Comparison of ENCODE assay signal across 9 mouse cellular contexts in the genomic region with DNA sequence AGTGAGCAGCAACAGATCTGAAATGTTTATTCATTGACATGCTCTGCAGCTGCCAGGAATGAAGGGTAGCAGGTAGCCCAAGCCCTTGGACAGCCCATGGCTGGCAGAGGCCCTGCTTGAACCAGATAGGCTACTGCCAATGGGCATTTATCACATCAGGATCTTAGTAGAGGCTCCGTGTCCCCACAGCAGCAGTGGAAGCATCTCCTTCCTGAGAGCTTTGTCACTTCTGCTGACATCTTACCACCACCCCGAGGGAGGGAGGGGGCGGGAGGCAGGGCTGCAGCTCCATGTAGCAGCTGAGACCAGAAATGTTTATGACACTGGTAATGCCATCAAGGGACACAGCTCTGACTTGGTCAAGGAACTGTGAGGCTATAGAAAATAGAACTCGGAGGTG. TPM values are rescaled to one million over a fixed set of nuclear protein-coding genes. Genes with fewer than 3 reads are reported as not detected.
DNase-seq lines count a peak whose midpoint lies in the region; ATAC-seq and TF ChIP-seq lines count a peak whose summit lies in the region.
"Had no signal": no experiment of that assay in that cellular context is flagged by ENCODE, and none has a peak within 500 bp of the region (broad histone marks: within the 10 kb centered on the region; RNA-seq: fewer than 3 reads in every experiment).

No protein-coding gene starts in this region.

- peaks cover 23% of the 10 kb centered on the region for H3K27me3 ChIP-seq in kidney, embryonic 15.5 days
- H3K27me3 ChIP-seq in embryonic facial prominence, embryonic 14.5 days (replicated peaks; ENCODE audit: control insufficient read depth, insufficient read depth, low read length): peaks cover 23% of the 10 kb centered on the region
- peaks cover 17% of the 10 kb centered on the region for H3K27me3 ChIP-seq in midbrain, postnatal 0 days (ENCODE audit: insufficient read depth, low read length)

- TF ChIP-seq CTCF in midbrain, postnatal 0 days (IDR thresholded peaks at IDR 0.05): no peak

- peaks cover 21% of the 10 kb centered on the region for H3K36me3 ChIP-seq in kidney, embryonic 15.5 days
- H3K36me3 ChIP-seq in embryonic facial prominence, embryonic 14.5 days (ENCODE audit: control insufficient read depth, insufficient read depth, low read length): peaks cover 12% of the 10 kb centered on the region; the same call in 1 of the 2 replicates
- H3K36me3 ChIP-seq in midbrain, postnatal 0 days (ENCODE audit: insufficient read depth, low read length): 0 out of 2 replicates have a peak, but pooled peaks cover 6% of the 10 kb centered on the region

- peaks cover 49% of the 10 kb centered on the region for H3K4me1 ChIP-seq in kidney, embryonic 15.5 days
- peaks cover 17% of the 10 kb centered on the region for H3K4me1 ChIP-seq in embryonic facial prominence, embryonic 14.5 days (ENCODE audit: control insufficient read depth, insufficient read depth, low read length)
- peaks cover 25% of the 10 kb centered on the region for H3K4me1 ChIP-seq in midbrain, postnatal 0 days (ENCODE audit: insufficient read depth, low read length)

- H3K4me2 ChIP-seq in kidney, embryonic 15.5 days: peak overlapping the region; percentile 80; the same call in 1 of the 2 replicates
- H3K4me2 ChIP-seq in embryonic facial prominence, embryonic 14.5 days (ENCODE audit: low read depth, low read length): peak overlapping the region; percentile 68; the same call in 1 of the 2 replicates
- H3K4me2 ChIP-seq in midbrain, postnatal 0 days (ENCODE audit: low read depth, low read length, poor library complexity, severe bottlenecking): peak overlapping the region; percentile 86; the same call in 1 of the 2 replicates

- H3K9me3 ChIP-seq in kidney, embryonic 15.5 days (replicated peaks): no peaks in the 10 kb centered on the region
- H3K9me3 ChIP-seq in embryonic facial prominence, embryonic 14.5 days (ENCODE audit: control insufficient read depth, low read length): no peaks in the 10 kb centered on the region
- H3K9me3 ChIP-seq in midbrain, postnatal 0 days (ENCODE audit: low read length): no peaks in the 10 kb centered on the region

- no peak overlapping the region for H3K9ac ChIP-seq in kidney, embryonic 15.5 days
- H3K9ac ChIP-seq in embryonic facial prominence, embryonic 14.5 days (ENCODE audit: low read depth, low read length): no peak overlapping the region
- H3K9ac ChIP-seq in midbrain, postnatal 0 days (replicated peaks; ENCODE audit: low read length, poor library complexity, severe bottlenecking): no peak overlapping the region

- no peak overlapping the region for H3K4me3 ChIP-seq in kidney, embryonic 15.5 days (replicated peaks)
- no peak overlapping the region for H3K4me3 ChIP-seq in embryonic facial prominence, embryonic 14.5 days (ENCODE audit: low read depth, low read length)
- H3K4me3 ChIP-seq in midbrain, postnatal 0 days (ENCODE audit: low read depth, low read length): no peak overlapping the region

- no peak for ATAC-seq in kidney, embryonic 15.5 days (replicated peaks; ENCODE audit: low FRiP score)
- no peak for ATAC-seq in embryonic facial prominence, embryonic 14.5 days (ENCODE audit: low read depth)
- no peak for ATAC-seq in midbrain, postnatal 0 days (ENCODE audit: low FRiP score)

- WGBS in kidney, embryonic 15.5 days: 75% methylated on average over 4 of the region's 4 CpGs
- WGBS in embryonic facial prominence, embryonic 14.5 days: 79% methylated on average over 4 of the region's 4 CpGs
- 88% methylated on average over 4 of the region's 4 CpGs for WGBS in midbrain, postnatal 0 days

- DNase-seq in cerebellum, adult 11-12 months: peak; percentile 39
- no peak for DNase-seq in cerebellum, adult 18-20 months
- DNase-seq in kidney, adult 18-20 months: no peak
- DNase-seq in embryonic facial prominence, embryonic 14.5 days (ENCODE audit: low spot score): no peak
- DNase-seq in midbrain, postnatal 0 days (ENCODE audit: low spot score): no peak
- DNase-seq in right cerebral cortex, postnatal 14 days: no peak
- DNase-seq in lung, adult 18-20 months: no peak

- peak overlapping the region; percentile 95 for H3K27ac ChIP-seq in kidney, embryonic 15.5 days
- H3K27ac ChIP-seq in embryonic facial prominence, embryonic 14.5 days (replicated peaks; ENCODE audit: low read depth, low read length): peak overlapping the region; percentile 93
- H3K27ac ChIP-seq in midbrain, postnatal 0 days (ENCODE audit: low read depth, low read length): peak overlapping the region; percentile 83; the same call in 1 of the 2 replicates

RNA-seq across cellular contexts. Expression of a gene that starts 6.9 kb away (rescaled TPM):
- polyA plus RNA-seq in kidney, embryonic 15.5 days (2015; fragmentation: Nextera tagmentation; extraction: Ambion mirVana): 1.7 and 2.4 TPM in 2 replicates
- 2.7 and 3.1 TPM in 2 replicates for polyA plus RNA-seq in embryonic facial prominence, embryonic 14.5 days (2014; fragmentation: Nextera tagmentation; extraction: Ambion mirVana)
- not detected in 2 replicates for total RNA-seq in midbrain, postnatal 0 days (2014; rRNA removed)
- polyA plus RNA-seq in midbrain, postnatal 0 days (2015; fragmentation: Nextera tagmentation; extraction: Ambion mirVana): 1.5 and 2.2 TPM in 2 replicates

RNA-seq across cellular contexts. Expression of a gene that starts 19.2 kb away (rescaled TPM):
- 0.72 and 0.78 TPM in 2 replicates for polyA plus RNA-seq in kidney, embryonic 15.5 days (2015; fragmentation: Nextera tagmentation; extraction: Ambion mirVana)
- polyA plus RNA-seq in embryonic facial prominence, embryonic 14.5 days (2014; fragmentation: Nextera tagmentation; extraction: Ambion mirVana): 0.25 and 0.42 TPM in 2 replicates
- 0.66 and 1.4 TPM in 2 replicates for total RNA-seq in midbrain, postnatal 0 days (2014; rRNA removed)
- polyA plus RNA-seq in midbrain, postnatal 0 days (2015; fragmentation: Nextera tagmentation; extraction: Ambion mirVana): 0.54 and 0.78 TPM in 2 replicates
- total RNA-seq: heart, adult 8-10 months had no signal

RNA-seq across cellular contexts. Expression of a gene that starts 26.4 kb away (rescaled TPM):
- 7.8 TPM in 2 replicates for polyA plus RNA-seq in kidney, embryonic 15.5 days (2015; fragmentation: Nextera tagmentation; extraction: Ambion mirVana)
- polyA plus RNA-seq in embryonic facial prominence, embryonic 14.5 days (2014; fragmentation: Nextera tagmentation; extraction: Ambion mirVana): 1.2 and 2.8 TPM in 2 replicates
- total RNA-seq in midbrain, postnatal 0 days (2014; rRNA removed): 1.9 TPM in 1 of 2 replicates, not detected in the other
- not detected in 2 replicates for polyA plus RNA-seq in midbrain, postnatal 0 days (2015; fragmentation: Nextera tagmentation; extraction: Ambion mirVana)

RNA-seq across cellular contexts. Expression of a gene that starts 40.2 kb away (rescaled TPM):
- polyA plus RNA-seq in kidney, embryonic 15.5 days (2015; fragmentation: Nextera tagmentation; extraction: Ambion mirVana): 158 and 161 TPM in 2 replicates
- 164 and 181 TPM in 2 replicates for polyA plus RNA-seq in embryonic facial prominence, embryonic 14.5 days (2014; fragmentation: Nextera tagmentation; extraction: Ambion mirVana)
- total RNA-seq in midbrain, postnatal 0 days (2014; rRNA removed): 84.8 and 105 TPM in 2 replicates
- 111 and 112 TPM in 2 replicates for polyA plus RNA-seq in midbrain, postnatal 0 days (2015; fragmentation: Nextera tagmentation; extraction: Ambion mirVana)

RNA-seq across cellular contexts. Expression of a gene that starts 40.4 kb away (rescaled TPM):
- 17.5 and 18.1 TPM in 2 replicates for polyA plus RNA-seq in kidney, embryonic 15.5 days (2015; fragmentation: Nextera tagmentation; extraction: Ambion mirVana)
- 14.7 and 17.5 TPM in 2 replicates for polyA plus RNA-seq in embryonic facial prominence, embryonic 14.5 days (2014; fragmentation: Nextera tagmentation; extraction: Ambion mirVana)
- 52.5 and 57.2 TPM in 2 replicates for total RNA-seq in midbrain, postnatal 0 days (2014; rRNA removed)
- polyA plus RNA-seq in midbrain, postnatal 0 days (2015; fragmentation: Nextera tagmentation; extraction: Ambion mirVana): 31.1 and 32.2 TPM in 2 replicates
